Mouse (Mus musculus) embryonic facial prominence, embryonic 13.5 days (tissue): ENCODE measurements around the gene Kcnk7. TPM values are rescaled to one million over a fixed set of nuclear protein-coding genes. Genes with fewer than 3 reads are reported as not detected.

ENCODE experiments used
- ATAC-seq: fragments of 200-750 bp; cut with Nextera tagmentation; 2 replicates; pipeline ENCODE4 v1.8.0; 2017; ENCODE audit warnings: low read depth; ENCODE audit not compliant: insufficient number of reproducible peaks, insufficient read depth, low FRiP score, low TSS enrichment
- H3K27ac ChIP-seq: fragments of 300-500 bp; sonication (generic); 2 replicates; pipeline ENCODE4 v1.5.1; 2015; ENCODE audit warnings: moderate library complexity, mild to moderate bottlenecking, inconsistent platforms
- H3K27me3 ChIP-seq: fragments of 300-500 bp; sonication (generic); 2 replicates; pipeline ENCODE4 v1.6.1; 2015; ENCODE audit warnings: mild to moderate bottlenecking, inconsistent platforms
- H3K36me3 ChIP-seq: fragments of 300-500 bp; sonication (generic); 2 replicates; pipeline ENCODE4 v1.6.1; 2015; ENCODE audit warnings: mild to moderate bottlenecking, inconsistent platforms
- H3K4me1 ChIP-seq: fragments of 300-500 bp; sonication (generic); 2 replicates; pipeline ENCODE4 v1.6.1; 2015; ENCODE audit warnings: inconsistent platforms
- H3K4me2 ChIP-seq: fragments of 300-500 bp; sonication (generic); 2 replicates; pipeline ENCODE4 v1.6.1; 2015; ENCODE audit warnings: moderate library complexity, mild to moderate bottlenecking, inconsistent platforms
- H3K4me3 ChIP-seq: fragments of 300-500 bp; sonication (generic); 2 replicates; pipeline ENCODE4 v1.5.1; 2015; ENCODE audit warnings: mild to moderate bottlenecking, inconsistent platforms
- H3K9ac ChIP-seq: fragments of 300-500 bp; sonication (generic); 2 replicates; pipeline ENCODE4 v1.6.1; 2015; ENCODE audit warnings: mild to moderate bottlenecking, inconsistent platforms
- H3K9me3 ChIP-seq: fragments of 300-500 bp; sonication (generic); 2 replicates; pipeline ENCODE4 v1.6.1; 2016; ENCODE audit warnings: inconsistent platforms
- WGBS: fragments of 180-500 bp; shearing (Covaris S2); methylation state at CpG from one replicate; pipeline ENCODE4 v1.1.7; 2015; ENCODE audit warnings: mixed read lengths; 5-methylcytosine and 5-hydroxymethylcytosine counted together
- microRNA-seq: library from miRNA; unstranded; fragments of <30 nt; microRNA quantifications from one replicate; pipeline ENCODE4, GENCODE M21; 2016
- polyA plus RNA-seq: library from polyadenylated mRNA; unstranded; fragments of >200 nt; fragmentation: Nextera tagmentation; extraction: Ambion mirVana; gene quantifications from 2 replicates; pipeline ENCODE4 v1.2.1, GENCODE M21; 2015

Kcnk7 gene
- polyA plus RNA-seq, 1 experiment from 2014 or later = 0.59 TPM

DNA sequence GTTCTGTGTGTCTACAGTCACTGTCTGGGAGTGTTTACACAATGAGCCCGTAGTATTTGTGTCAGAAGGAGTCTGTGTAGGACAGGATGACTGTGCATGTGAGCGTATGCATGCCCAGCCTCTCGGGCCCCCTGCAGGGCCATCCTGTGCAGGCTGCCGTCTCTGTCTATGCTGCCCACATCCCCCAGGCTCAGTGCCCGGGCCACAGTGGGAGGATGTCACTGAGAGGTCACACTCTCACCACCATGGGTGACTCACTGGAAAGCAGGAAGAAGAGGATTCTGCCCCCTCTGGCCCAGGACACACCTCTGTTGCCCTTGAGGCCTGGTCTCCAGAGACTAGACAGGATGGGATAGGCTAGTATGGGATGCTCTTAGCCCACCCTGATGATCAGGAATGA is 39.4 kb downstream of the Kcnk7 start:
- peak overlapping the region; percentile 67; the same call in 1 of the 2 replicates for H3K4me3 ChIP-seq
- H3K9me3 ChIP-seq = no peaks in the 10 kb centered on the region
- peaks cover 57% of the 10 kb centered on the region for H3K4me1 ChIP-seq
- H3K9ac ChIP-seq = peak overlapping the region; percentile 91
- H3K36me3 ChIP-seq = 0 out of 2 replicates have a peak, but pooled peaks cover 13% of the 10 kb centered on the region
- ATAC-seq = no peak
- WGBS = 45% methylated on average over 5 of the region's 5 CpGs
- peak overlapping the region; percentile 95 for H3K4me2 ChIP-seq
- no peak overlapping the region for H3K27ac ChIP-seq
- H3K27me3 ChIP-seq = peaks cover 53% of the 10 kb centered on the region

DNA sequence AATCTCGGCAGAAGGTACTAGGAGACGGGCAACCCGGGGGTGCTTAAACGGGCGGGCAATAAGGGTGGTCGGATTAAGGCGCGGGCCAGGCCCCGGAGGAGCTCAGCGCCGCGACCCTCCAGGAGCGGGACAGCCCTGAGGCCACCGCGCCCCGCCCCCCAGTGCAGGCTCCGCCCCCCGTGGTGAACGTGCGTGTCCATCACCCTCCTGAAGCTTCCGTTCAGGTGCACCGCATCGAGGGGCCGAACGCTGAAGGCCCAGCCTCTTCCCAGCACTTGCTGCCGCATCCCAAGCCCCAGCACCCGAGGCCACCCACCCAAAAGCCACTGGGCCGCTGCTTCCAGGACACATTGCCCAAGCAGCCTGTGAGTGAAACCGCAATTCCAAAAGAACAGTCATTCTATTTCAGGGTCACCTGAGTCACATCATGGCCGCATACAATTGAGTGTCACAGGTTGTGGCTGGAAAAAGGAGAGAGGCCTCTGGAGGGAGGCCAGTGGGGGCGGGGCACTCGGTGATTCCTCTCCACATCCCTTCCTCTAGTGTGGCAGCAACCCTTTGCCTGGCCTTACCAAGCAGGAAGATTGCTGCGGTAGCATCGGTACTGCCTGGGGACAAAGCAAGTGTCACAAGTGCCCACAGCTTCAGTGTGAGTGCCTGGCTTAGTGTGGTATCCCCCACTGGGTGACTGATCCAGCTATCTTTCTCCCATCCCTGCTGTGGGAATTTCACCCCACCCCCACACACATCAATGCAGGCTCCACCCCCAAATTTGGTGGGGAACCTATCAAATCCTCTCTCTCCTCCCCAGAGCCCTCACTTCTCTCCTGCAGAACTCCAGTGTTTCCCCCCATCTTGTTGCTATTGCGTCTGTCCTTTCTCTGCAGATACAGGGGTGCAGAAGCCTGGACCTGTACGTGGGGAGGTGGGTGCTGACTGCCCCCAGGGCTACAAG is 41.9 kb downstream of the Kcnk7 start:
- peaks cover 71% of the 10 kb centered on the region for H3K27me3 ChIP-seq

DNA sequence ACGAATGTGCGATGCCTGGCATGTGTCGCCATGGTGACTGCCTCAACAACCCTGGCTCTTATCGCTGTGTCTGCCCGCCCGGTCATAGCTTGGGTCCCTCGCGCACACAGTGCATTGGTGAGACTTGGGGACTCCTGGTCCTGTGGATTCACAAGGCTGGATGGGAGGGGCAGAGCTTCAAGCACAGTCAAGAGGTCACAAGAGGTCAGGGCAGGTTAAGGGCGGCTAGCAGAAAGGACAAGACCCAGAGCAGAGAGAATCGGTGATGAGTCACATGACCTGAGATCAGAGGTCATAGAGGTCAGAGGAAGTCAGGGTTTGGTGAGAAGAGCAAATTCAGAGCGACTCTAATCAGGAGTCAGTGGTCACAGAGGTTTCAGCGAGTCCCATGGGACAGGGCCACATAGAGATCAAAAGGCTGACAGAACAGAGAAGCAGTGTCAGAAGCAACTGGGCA is 42.8 kb downstream of the Kcnk7 start:
- H3K9ac ChIP-seq = no peak overlapping the region
- no peak; the same call in 1 of the 2 replicates for ATAC-seq
- peaks cover 80% of the 10 kb centered on the region for H3K27me3 ChIP-seq
- H3K36me3 ChIP-seq = peaks cover 21% of the 10 kb centered on the region; the same call in 1 of the 2 replicates
- H3K9me3 ChIP-seq = no peaks in the 10 kb centered on the region
- H3K27ac ChIP-seq = no peak overlapping the region
- peaks cover 54% of the 10 kb centered on the region for H3K4me1 ChIP-seq
- WGBS = 34% methylated on average over 12 of the region's 12 CpGs
- no peak overlapping the region for H3K4me2 ChIP-seq
- H3K4me3 ChIP-seq = no peak overlapping the region

More for the DNA sequence above, 41.9 kb downstream of the Kcnk7 start:
- peak overlapping the region; percentile 30 for H3K4me3 ChIP-seq
- no peak overlapping the region for H3K27ac ChIP-seq
- peaks cover 16% of the 10 kb centered on the region; the same call in 1 of the 2 replicates for H3K36me3 ChIP-seq
- peak overlapping the region; percentile 58 for H3K9ac ChIP-seq
- no peaks in the 10 kb centered on the region for H3K9me3 ChIP-seq
- H3K4me1 ChIP-seq = peaks cover 50% of the 10 kb centered on the region
- WGBS = 5% methylated on average over 36 of the region's 36 CpGs
- peak overlapping the region; percentile 59 for H3K4me2 ChIP-seq
- ATAC-seq = no peak

DNA sequence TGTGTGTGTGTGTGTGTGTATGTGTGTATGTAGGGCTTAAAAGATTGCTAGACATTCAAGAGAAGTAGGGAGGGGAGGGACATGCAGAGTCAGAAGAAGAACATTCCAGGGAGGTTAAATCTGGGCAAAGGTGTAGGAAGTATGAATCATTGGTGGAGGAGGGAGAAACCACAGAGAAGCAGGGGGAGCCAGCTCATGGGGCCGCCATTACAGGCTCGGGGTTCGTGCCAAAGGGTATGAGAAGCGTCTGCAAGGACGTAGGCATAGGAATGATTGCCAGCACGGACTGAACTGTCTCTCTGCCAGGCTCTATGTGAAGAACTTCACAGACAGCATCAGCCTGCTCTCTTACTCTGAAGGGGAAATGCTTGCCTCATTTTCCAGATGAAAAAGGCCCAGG is 45.3 kb downstream of the Kcnk7 start:
- Histone ChIP-seq H3K36me3 (peaks cover 36% of the 10 kb centered on the region), H3K4me2 (no peak overlapping the region), H3K4me3 (no peak overlapping the region), H3K4me1 (peaks cover 37% of the 10 kb centered on the region), H3K27ac (no peak overlapping the region), H3K9me3 (no peaks in the 10 kb centered on the region), H3K27me3 (peaks cover 87% of the 10 kb centered on the region), H3K9ac (no peak overlapping the region)
- no peak for ATAC-seq
- 82% methylated on average over 6 of the region's 6 CpGs for WGBS

DNA sequence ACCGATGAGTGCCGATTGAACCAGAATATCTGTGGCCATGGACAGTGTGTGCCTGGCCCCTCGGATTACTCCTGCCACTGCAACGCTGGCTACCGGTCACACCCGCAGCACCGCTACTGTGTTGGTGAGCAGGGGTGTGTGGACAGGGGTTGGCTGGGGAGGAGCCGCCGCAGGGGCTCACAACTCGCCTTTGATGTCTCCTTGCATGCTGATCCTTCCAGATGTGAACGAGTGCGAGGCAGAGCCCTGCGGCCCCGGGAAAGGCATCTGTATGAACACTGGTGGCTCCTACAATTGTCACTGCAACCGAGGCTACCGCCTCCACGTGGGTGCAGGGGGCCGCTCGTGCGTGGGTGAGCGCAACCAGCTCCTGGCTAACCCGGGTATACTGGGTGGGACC is 46.8 kb downstream of the Kcnk7 start:
- Histone ChIP-seq H3K9ac (peak overlapping the region; percentile 36; the same call in 1 of the 2 replicates), H3K4me1 (peaks cover 23% of the 10 kb centered on the region), H3K27me3 (peaks cover 87% of the 10 kb centered on the region), H3K36me3 (peaks cover 46% of the 10 kb centered on the region), H3K4me3 (0 out of 2 replicates have a peak overlapping the region, but pooled peaks have one; percentile 3), H3K27ac (no peak overlapping the region), H3K4me2 (0 out of 2 replicates have a peak overlapping the region, but pooled peaks have one; percentile 7), H3K9me3 (no peaks in the 10 kb centered on the region)
- ATAC-seq = no peak
- WGBS = 10% methylated on average over 22 of the region's 22 CpGs

DNA sequence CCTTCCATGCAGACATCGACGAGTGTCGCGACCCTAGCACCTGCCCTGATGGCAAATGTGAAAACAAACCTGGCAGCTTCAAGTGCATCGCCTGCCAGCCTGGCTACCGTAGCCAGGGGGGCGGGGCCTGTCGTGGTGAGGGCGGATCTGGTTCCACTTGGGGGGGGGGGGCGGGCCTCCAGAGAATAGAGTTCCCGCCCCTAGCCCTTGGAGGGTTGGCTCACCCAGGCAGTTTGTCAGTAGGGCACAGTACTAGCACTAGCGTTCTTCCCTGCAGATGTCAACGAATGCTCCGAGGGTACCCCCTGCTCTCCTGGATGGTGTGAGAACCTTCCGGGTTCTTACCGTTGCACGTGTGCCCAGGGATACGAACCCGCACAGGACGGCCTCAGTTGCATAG is 47.6 kb downstream of the Kcnk7 start:
- no peak overlapping the region for H3K27ac ChIP-seq
- peaks cover 87% of the 10 kb centered on the region for H3K27me3 ChIP-seq
- H3K4me2 ChIP-seq = 0 out of 2 replicates have a peak overlapping the region, but pooled peaks have one; percentile 5
- no peak for ATAC-seq
- peaks cover 50% of the 10 kb centered on the region for H3K36me3 ChIP-seq
- 10% methylated on average over 20 of the region's 20 CpGs for WGBS
- H3K9ac ChIP-seq = 0 out of 2 replicates have a peak overlapping the region, but pooled peaks have one; percentile 36
- peak overlapping the region; percentile 3; the same call in 1 of the 2 replicates for H3K4me3 ChIP-seq
- peaks cover 22% of the 10 kb centered on the region for H3K4me1 ChIP-seq
- H3K9me3 ChIP-seq = no peaks in the 10 kb centered on the region

DNA sequence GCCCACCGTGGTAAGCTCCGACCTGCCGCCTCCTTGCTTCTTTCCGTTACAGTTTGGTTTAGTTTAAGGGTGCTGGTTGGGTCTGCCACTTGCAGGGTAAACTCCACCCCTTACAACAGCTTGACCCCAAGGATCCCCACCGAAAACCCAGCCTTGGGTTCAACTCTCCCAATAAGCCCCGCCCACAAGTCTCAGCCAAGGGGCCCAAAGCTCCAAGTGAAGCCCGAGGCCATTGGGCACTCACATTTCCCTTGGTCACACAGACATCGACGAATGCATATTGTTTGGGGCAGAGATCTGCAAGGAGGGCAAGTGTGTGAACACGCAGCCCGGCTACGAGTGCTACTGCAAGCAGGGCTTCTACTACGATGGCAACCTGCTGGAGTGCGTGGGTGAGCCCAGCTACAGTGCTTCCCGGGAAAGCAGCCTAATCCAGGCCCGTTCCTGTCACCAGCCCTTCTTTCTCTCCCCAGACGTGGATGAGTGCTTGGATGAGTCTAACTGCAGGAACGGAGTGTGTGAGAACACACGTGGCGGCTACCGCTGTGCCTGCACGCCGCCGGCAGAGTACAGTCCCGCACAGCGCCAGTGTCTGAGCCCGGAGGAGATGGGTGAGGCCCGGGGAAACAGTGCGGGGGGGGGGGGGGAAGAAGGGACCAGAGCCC is 52.3 kb downstream of the Kcnk7 start:
- Histone ChIP-seq H3K9ac (peak overlapping the region; percentile 58), H3K4me2 (peak overlapping the region; percentile 48), H3K4me1 (peaks cover 20% of the 10 kb centered on the region), H3K9me3 (no peaks in the 10 kb centered on the region), H3K27me3 (peaks cover 67% of the 10 kb centered on the region), H3K4me3 (peak overlapping the region; percentile 22), H3K36me3 (peaks cover 75% of the 10 kb centered on the region), H3K27ac (no peak overlapping the region)
- WGBS = 13% methylated on average over 29 of the region's 29 CpGs
- no peak for ATAC-seq

Small RNA genes lying within 50 kb of the gene (microRNA-seq; reads per million reads assigned to microRNA genes)
- not detected for gene Mir6987

Other genes with a start within 250 kb of the Kcnk7 start
- 6.8 TPM in 2 replicates for gene Ccdc85b, start 246.5 kb upstream of the Kcnk7 start, polyA plus RNA-seq
- 138 and 144 TPM in 2 replicates for gene Fibp, start 243.8 kb upstream of the Kcnk7 start, polyA plus RNA-seq
- gene Ctsw, start 235.9 kb upstream of the Kcnk7 start, polyA plus RNA-seq = 1.6 and 2.4 TPM in 2 replicates
- gene Efemp2, start 230.4 kb upstream of the Kcnk7 start, polyA plus RNA-seq = 200 and 207 TPM in 2 replicates
- gene Mus81, start 216.0 kb upstream of the Kcnk7 start, polyA plus RNA-seq = 42.5 and 43.7 TPM in 2 replicates
- 2,535 and 2,700 TPM in 2 replicates for gene Cfl1, start 213.9 kb upstream of the Kcnk7 start, polyA plus RNA-seq
- gene 1700020D05Rik, start 200.6 kb upstream of the Kcnk7 start, polyA plus RNA-seq = not detected in 2 replicates
- gene Snx32, start 193.8 kb upstream of the Kcnk7 start, polyA plus RNA-seq = 9.7 and 11.7 TPM in 2 replicates
- 5.8 and 6.4 TPM in 2 replicates for gene Ovol1, start 143.7 kb upstream of the Kcnk7 start, polyA plus RNA-seq
- gene Ap5b1, start 136.3 kb upstream of the Kcnk7 start, polyA plus RNA-seq = 3.1 and 3.3 TPM in 2 replicates
- gene Rnaseh2c, start 102.5 kb upstream of the Kcnk7 start, polyA plus RNA-seq = 136 and 162 TPM in 2 replicates
- 55.8 and 60.0 TPM in 2 replicates for gene Kat5, start 94.1 kb upstream of the Kcnk7 start, polyA plus RNA-seq
- 47.4 and 53.0 TPM in 2 replicates for gene Rela, start 66.9 kb upstream of the Kcnk7 start, polyA plus RNA-seq
- gene Sipa1, start 40.7 kb upstream of the Kcnk7 start, polyA plus RNA-seq = 24.1 and 24.6 TPM in 2 replicates
- gene Map3k11, start 15.6 kb upstream of the Kcnk7 start, polyA plus RNA-seq = 19.2 and 20.5 TPM in 2 replicates
- gene Pcnx3, start 15.5 kb upstream of the Kcnk7 start, polyA plus RNA-seq = 25.6 and 26.5 TPM in 2 replicates
- 9.9 and 14.0 TPM in 2 replicates for gene Ehbp1l1, start 21.9 kb downstream of the Kcnk7 start, polyA plus RNA-seq
- gene Fam89b, start 25.3 kb downstream of the Kcnk7 start, polyA plus RNA-seq = 115 and 126 TPM in 2 replicates
- gene Ltbp3, start 36.5 kb downstream of the Kcnk7 start, polyA plus RNA-seq = 44.4 and 47.8 TPM in 2 replicates
- 73.0 and 75.3 TPM in 2 replicates for gene Scyl1, start 67.1 kb downstream of the Kcnk7 start, polyA plus RNA-seq
- 30.6 and 34.0 TPM in 2 replicates for gene Frmd8, start 170.9 kb downstream of the Kcnk7 start, polyA plus RNA-seq
- 3.1 and 4.5 TPM in 2 replicates for gene Slc25a45, start 173.4 kb downstream of the Kcnk7 start, polyA plus RNA-seq
- gene Tigd3, start 189.8 kb downstream of the Kcnk7 start, polyA plus RNA-seq = 3.8 and 4.7 TPM in 2 replicates
- gene Dpf2, start 208.6 kb downstream of the Kcnk7 start, polyA plus RNA-seq = 164 and 179 TPM in 2 replicates
- gene Cdc42ep2, start 220.4 kb downstream of the Kcnk7 start, polyA plus RNA-seq = 4.7 TPM in 2 replicates